Mouse (Mus musculus): ENCODE results near the gene Snf8. TPM values are rescaled to one million over a fixed set of nuclear protein-coding genes. Genes with fewer than 3 reads are reported as not detected.

Snf8 gene
- polyA plus RNA-seq, 1 experiment from 2014 or later: 126 TPM

GRCm38 (mm10) chr11:96058309-96058708 lies 23.6 kb downstream of the Snf8 start:
- Histone ChIP-seq H3K9me3 (no peaks in the 10 kb centered on the region), H3K4me1 (peaks cover 9% of the 10 kb centered on the region), H3K27ac (replicated peaks) (no peak overlapping the region), H3K9ac (replicated peaks) (no peak overlapping the region), H3K36me3 (peaks cover 79% of the 10 kb centered on the region), H3K27me3 (no peaks in the 10 kb centered on the region), H3K4me3 (no peak overlapping the region), H3K4me2 (replicated peaks) (no peak overlapping the region)
- WGBS: 95% methylated on average over 4 of the region's 4 CpGs
- ATAC-seq (ENCODE audit: low FRiP score, low read depth): no peak

DNA sequence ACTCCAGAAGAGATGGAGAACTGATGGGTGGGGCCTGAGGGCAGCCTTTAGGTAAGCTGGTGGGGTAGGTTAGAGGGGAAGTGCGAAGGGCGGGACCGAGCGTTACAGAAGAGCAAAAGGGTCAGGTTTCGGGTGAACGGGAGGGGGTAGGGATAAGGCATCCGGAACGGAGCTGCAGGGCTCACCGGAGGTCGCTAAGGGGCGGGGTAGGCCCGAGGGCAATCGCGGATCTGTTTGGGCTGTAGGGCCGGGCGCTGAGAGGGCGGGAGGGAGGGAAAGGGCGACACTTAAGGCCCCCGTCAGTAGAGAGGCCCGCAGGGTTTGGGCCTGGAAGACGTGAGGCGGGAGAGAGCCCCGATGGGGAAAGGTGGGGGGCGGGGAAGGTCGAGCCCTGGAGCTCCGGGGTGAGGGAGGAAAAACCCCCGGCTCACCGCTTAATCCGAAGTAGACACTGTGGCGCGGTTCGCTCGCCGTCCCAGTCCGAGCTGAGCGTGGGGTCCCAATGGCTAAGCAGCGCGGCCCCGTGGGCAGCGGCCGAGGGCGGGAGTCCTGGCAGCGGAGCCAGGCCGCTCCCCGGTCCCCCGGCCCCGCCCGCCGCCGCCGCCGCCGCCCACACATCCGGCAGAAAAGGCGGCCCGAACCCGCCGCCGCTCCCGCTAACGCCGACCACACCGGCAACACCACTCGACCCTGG lies 30.0 kb downstream of the Snf8 start:
- H3K27me3 ChIP-seq: no peaks in the 10 kb centered on the region
- peak overlapping the region; percentile 83 for H3K27ac ChIP-seq (replicated peaks)
- peaks cover 24% of the 10 kb centered on the region for H3K36me3 ChIP-seq
- peak; percentile 74 for ATAC-seq (ENCODE audit: low FRiP score, low read depth)
- 0% methylated on average over 42 of the region's 64 CpGs for WGBS
- peak overlapping the region; percentile 97 for H3K4me3 ChIP-seq
- peak overlapping the region; percentile 93 for H3K4me2 ChIP-seq (replicated peaks)
- peaks cover 24% of the 10 kb centered on the region for H3K4me1 ChIP-seq
- no peaks in the 10 kb centered on the region for H3K9me3 ChIP-seq
- H3K9ac ChIP-seq (replicated peaks): peak overlapping the region; percentile 96

DNA sequence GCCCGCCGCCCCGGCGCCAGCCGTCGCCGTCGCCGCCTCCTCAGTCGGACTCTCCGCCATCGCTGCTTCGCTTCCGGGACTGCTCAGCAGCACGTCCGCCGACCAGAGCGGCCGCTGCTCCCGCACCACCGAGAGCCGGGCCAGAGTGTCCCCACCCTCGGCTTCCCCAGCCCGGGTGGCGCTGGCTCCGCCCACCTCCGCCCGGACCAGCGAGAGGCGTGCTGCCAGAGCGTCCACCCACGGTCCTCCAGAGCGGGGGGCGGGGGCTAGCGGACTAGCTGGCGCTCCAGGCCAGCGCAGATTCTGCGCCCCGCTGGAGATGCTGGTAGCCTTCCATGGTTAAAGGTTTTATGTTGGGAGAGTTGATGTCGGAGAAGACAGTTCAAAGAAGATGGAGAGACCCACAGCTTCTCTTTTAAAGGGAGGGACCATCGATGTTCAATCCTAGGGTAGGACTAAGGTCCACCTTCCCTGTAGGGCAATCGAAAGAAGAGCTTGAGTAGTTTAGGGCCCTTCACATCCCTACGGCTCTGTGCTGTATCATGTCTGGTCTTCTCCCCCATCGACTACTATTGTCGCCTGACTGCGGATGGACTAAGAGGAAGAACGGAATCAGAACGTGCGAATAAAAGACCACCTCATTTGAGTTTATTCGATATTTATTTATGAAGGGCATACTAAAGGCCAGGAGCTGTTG lies 30.7 kb downstream of the Snf8 start, which contains the start of gene Ube2z:
Gene Ube2z (minus strand): TSS at position 174 of the 697 bp plus-strand sequence.
- Histone ChIP-seq H3K36me3 (peaks cover 23% of the 10 kb centered on the region), H3K4me2 (replicated peaks) (peak within 1 kb of the TSS; percentile 93), H3K9ac (replicated peaks) (peak within 1 kb of the TSS; percentile 96), H3K27me3 (no peaks in the 10 kb centered on the region), H3K9me3 (no peaks in the 10 kb centered on the region), H3K4me1 (peaks cover 24% of the 10 kb centered on the region), H3K4me3 (peak within 1 kb of the TSS; percentile 97), H3K27ac (replicated peaks) (peak within 1 kb of the TSS; percentile 83)
- peak; percentile 99 for ATAC-seq (ENCODE audit: low FRiP score, low read depth)
- 5% methylated on average over 50 of the region's 50 CpGs for WGBS

- no peak for ATAC-seq (ENCODE audit: low FRiP score, low read depth)
- H3K27me3 ChIP-seq: no peaks in the 10 kb centered on the region
- H3K4me1 ChIP-seq: peaks cover 16% of the 10 kb centered on the region
- no peaks in the 10 kb centered on the region for H3K9me3 ChIP-seq
- no peak overlapping the region for H3K4me2 ChIP-seq (replicated peaks)
- peaks cover 21% of the 10 kb centered on the region for H3K36me3 ChIP-seq
- no peak overlapping the region for H3K9ac ChIP-seq (replicated peaks)
- H3K27ac ChIP-seq (replicated peaks): no peak overlapping the region
- H3K4me3 ChIP-seq: no peak overlapping the region
- WGBS: 74% methylated on average over 5 of the region's 5 CpGs
Measured at GRCm38 (mm10) chr11:96068231-96068630, 33.5 kb downstream of the Snf8 start.

DNA sequence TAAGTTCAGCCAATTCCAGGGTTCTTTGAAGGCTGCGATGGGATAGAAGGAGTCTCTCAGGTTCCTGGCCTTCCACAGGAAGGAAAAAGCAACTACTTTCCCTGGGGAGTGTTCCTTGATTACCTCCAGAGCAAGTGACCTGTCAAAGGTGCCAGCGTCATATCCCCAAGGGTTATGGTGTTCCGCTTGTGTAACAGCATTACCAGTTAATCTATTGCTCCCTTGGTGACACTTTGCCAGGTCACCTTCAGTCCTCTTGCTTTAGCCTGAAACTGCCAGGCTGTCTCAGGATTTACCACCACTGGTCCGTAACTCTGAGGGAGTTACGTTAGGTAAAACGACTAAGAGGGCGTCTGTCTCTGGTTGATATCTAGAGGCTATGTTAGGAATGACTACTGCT lies 35.7 kb downstream of the Snf8 start:
- Histone ChIP-seq H3K36me3 (peaks cover 28% of the 10 kb centered on the region), H3K9ac (replicated peaks) (no peak overlapping the region), H3K4me1 (peaks cover 13% of the 10 kb centered on the region), H3K27me3 (no peaks in the 10 kb centered on the region), H3K4me2 (replicated peaks) (no peak overlapping the region), H3K4me3 (no peak overlapping the region), H3K9me3 (no peaks in the 10 kb centered on the region), H3K27ac (replicated peaks) (no peak overlapping the region)
- WGBS: 94% methylated on average over 7 of the region's 7 CpGs
- no peak for ATAC-seq (ENCODE audit: low FRiP score, low read depth)

- peaks cover 28% of the 10 kb centered on the region for H3K36me3 ChIP-seq
- peaks cover 9% of the 10 kb centered on the region for H3K4me1 ChIP-seq
- H3K9ac ChIP-seq (replicated peaks): no peak overlapping the region
- no peaks in the 10 kb centered on the region for H3K9me3 ChIP-seq
- H3K27ac ChIP-seq (replicated peaks): no peak overlapping the region
- H3K27me3 ChIP-seq: no peaks in the 10 kb centered on the region
- 100% methylated on average over 1 of the region's 1 CpGs for whole genome bisulfite sequencing
- no peak for ATAC-seq (ENCODE audit: low FRiP score, low read depth)
- no peak overlapping the region for H3K4me3 ChIP-seq
- H3K4me2 ChIP-seq (replicated peaks): no peak overlapping the region
Measured at GRCm38 (mm10) chr11:96071013-96071412, 36.3 kb downstream of the Snf8 start.

DNA sequence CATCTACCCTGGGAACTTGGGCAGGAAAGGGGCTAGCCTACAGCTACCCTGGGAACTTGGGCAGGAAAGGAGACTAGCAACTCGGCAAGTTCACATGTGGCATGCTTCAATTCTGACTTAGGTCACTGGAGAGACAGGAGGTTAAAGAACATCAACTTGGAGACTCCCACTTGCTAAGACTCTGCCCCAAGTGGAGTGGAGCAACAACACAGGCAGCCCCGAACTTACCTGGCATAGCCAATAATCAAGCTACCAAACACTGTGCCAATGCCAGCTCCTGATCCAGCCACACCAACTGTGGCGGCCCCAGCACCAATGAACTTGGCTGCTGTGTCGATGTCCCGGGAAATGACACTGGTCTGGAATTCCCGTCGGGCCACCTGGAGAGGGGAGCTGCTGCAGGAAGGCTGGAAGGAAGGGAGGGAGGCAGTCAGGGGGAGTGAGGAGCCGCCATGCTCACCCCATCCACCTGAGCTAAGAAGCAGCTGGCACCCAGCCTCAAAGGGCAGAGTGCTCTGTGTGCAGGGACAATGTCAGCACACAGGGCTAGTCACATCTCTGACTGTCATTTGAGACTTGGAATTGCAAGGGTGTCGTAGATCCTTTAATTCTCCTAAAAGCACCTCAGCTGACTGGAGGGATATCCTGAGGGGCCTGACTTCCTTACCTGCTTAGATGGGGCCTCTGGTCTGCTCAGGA lies 38.8 kb downstream of the Snf8 start:
- H3K4me3 ChIP-seq: no peak overlapping the region

DNA sequence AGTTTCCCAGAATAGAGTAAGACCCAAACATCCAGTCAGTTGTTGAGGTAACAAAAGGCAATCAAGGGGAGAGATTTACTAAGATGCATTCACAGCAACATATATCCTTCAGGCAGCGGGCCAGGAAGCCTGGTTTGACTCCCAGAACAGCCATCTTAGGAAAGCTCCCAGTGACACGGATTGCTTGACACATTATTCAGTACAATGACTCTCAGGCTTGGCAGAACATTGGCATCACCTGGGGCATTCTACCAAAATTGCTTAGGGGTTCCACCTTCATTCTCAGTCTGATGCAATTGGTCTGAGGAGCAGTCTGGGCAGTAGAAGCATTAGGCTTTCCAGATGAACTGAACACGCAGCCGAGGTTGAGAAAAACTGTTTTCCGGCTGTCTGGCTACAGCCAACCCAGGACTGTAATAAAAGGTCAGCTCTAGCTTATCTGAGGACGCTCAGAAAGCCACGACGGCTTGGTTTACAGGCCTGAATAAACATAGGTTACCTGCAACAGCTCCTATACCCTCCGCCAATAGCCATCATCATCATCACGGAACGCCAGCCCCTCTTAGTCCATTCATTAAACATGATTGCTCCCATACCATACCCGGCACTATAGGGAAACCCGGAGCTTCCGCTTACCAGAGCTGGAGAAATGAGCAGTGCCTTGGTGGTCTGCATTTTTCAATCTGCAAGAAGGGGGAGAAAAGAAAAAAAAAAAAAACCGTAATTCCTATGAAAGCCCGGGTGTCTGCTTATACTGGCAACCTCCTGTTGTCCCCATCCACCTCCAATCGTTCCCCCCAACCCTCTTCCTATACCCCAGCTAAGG lies 39.9 kb downstream of the Snf8 start:
- peak overlapping the region; percentile 95 for H3K4me2 ChIP-seq (replicated peaks)
- H3K27ac ChIP-seq (replicated peaks): peak overlapping the region; percentile 65; the same call in 1 of the 2 replicates
- H3K9me3 ChIP-seq: no peaks in the 10 kb centered on the region
- H3K9ac ChIP-seq (replicated peaks): peak overlapping the region; percentile 78
- peaks cover 11% of the 10 kb centered on the region for H3K4me1 ChIP-seq
- H3K36me3 ChIP-seq: peaks cover 28% of the 10 kb centered on the region
- H3K27me3 ChIP-seq: no peaks in the 10 kb centered on the region
- ATAC-seq (ENCODE audit: low FRiP score, low read depth): no peak
- H3K4me3 ChIP-seq: peak overlapping the region; percentile 85
- WGBS: 31% methylated on average over 17 of the region's 17 CpGs

More for the DNA sequence above, 38.8 kb downstream of the Snf8 start:
- Histone ChIP-seq H3K27me3 (no peaks in the 10 kb centered on the region), H3K9ac (replicated peaks) (no peak overlapping the region), H3K9me3 (no peaks in the 10 kb centered on the region), H3K27ac (replicated peaks) (no peak overlapping the region), H3K4me2 (replicated peaks) (no peak overlapping the region), H3K4me1 (peaks cover 11% of the 10 kb centered on the region), H3K36me3 (peaks cover 28% of the 10 kb centered on the region)
- WGBS: 81% methylated on average over 8 of the region's 9 CpGs
- ATAC-seq (ENCODE audit: low FRiP score, low read depth): no peak

- H3K4me1 ChIP-seq: peaks cover 11% of the 10 kb centered on the region
- 0 out of 2 replicates have a peak, but pooled peaks have one; percentile 1 for ATAC-seq (ENCODE audit: low FRiP score, low read depth)
- peak overlapping the region; percentile 65 for H3K27ac ChIP-seq (replicated peaks)
- under 1% methylated on average over 15 of the region's 15 CpGs for WGBS
- no peaks in the 10 kb centered on the region for H3K9me3 ChIP-seq
- H3K36me3 ChIP-seq: peaks cover 25% of the 10 kb centered on the region
- H3K27me3 ChIP-seq: no peaks in the 10 kb centered on the region
- H3K4me2 ChIP-seq (replicated peaks): peak overlapping the region; percentile 95
- H3K9ac ChIP-seq (replicated peaks): peak overlapping the region; percentile 78
- peak overlapping the region; percentile 85 for H3K4me3 ChIP-seq
Measured at GRCm38 (mm10) chr11:96075177-96075508, 40.5 kb downstream of the Snf8 start.

DNA sequence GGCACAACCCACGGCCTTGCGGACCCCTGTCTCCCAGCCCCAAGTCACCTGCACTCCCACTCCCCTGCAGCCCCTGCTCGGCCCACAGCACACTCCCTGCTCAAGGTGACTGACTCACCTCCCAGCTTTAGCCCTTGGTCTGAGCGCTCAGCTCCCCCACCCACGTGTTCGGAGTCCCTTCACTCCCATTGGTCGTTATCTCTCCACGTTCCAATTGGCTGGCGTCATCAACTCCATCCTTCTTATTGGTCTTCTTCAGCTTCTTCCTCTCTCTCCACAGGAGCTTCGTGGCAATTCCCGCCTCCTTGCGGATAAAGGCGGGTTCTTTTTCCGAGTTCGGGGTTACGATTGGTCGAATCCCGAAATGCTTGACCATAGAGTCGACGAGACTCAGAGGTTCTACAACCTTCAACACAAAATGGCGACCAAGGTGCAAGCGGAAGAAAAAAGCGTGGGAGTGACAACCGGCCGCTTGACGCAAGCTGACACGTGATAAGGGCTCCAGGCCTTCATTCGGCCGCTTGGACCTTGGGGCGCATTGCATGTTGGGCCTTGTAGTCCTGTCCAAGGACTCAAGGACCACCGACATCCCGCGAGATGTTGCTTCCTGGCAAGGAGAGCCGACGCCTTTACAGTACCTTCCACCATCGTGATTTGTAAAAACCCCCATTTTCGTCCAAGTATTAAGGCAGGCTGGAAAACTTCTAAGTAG lies 41.0 kb downstream of the Snf8 start, which contains the start of gene Atp5g1:
Gene Atp5g1 (minus strand): TSS at position 162 of the 712 bp plus-strand sequence.
- WGBS: under 1% methylated on average over 37 of the region's 37 CpGs
- no peaks in the 10 kb centered on the region for H3K9me3 ChIP-seq

More for the DNA sequence above, 41.0 kb downstream of the Snf8 start, which contains the start of gene Atp5g1:
- no peaks in the 10 kb centered on the region for H3K27me3 ChIP-seq
- peak within 1 kb of the TSS; percentile 85 for H3K4me3 ChIP-seq
- ATAC-seq (ENCODE audit: low FRiP score, low read depth): peak; percentile 96
- H3K4me2 ChIP-seq (replicated peaks): peak within 1 kb of the TSS; percentile 95
- peaks cover 20% of the 10 kb centered on the region for H3K36me3 ChIP-seq
- H3K4me1 ChIP-seq: peaks cover 11% of the 10 kb centered on the region
- peak within 1 kb of the TSS; percentile 78 for H3K9ac ChIP-seq (replicated peaks)
- peak within 1 kb of the TSS; percentile 65 for H3K27ac ChIP-seq (replicated peaks)

Measured in midbrain, embryonic 12.5 days (tissue).